Mouse (Mus musculus): ENCODE data around the gene Sptbn1.

The Sptbn1 gene

DNA sequence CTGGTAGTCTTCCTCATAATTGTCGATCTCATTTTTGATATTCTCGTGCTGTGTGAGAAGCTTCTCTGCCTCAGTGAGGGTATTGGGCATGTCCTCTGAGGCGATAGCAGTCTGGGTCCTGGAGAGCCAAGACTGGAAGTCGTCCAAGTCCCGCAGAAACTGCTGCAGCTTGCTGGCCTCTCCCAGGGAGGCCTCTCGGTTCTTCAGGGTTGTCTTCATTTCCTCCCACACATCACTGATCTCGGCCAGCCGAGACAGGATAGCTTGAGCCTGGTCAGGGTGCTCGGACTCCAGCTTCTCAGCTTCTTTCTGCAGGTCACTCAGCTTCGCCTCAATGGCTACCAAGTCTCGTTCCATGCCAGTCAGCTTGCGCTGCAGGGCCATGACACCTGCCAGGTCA, 130.9 kb downstream of the Sptbn1 start:
- no peak for DNase-seq (ENCODE audit: extremely low read depth, low read depth, low spot score)

- DNase-seq (ENCODE audit: extremely low read depth, low read depth, low spot score) = no peak
Observed at GRCm38 (mm10) chr11:30134058-30134457, 133.9 kb downstream of the Sptbn1 start.

DNA sequence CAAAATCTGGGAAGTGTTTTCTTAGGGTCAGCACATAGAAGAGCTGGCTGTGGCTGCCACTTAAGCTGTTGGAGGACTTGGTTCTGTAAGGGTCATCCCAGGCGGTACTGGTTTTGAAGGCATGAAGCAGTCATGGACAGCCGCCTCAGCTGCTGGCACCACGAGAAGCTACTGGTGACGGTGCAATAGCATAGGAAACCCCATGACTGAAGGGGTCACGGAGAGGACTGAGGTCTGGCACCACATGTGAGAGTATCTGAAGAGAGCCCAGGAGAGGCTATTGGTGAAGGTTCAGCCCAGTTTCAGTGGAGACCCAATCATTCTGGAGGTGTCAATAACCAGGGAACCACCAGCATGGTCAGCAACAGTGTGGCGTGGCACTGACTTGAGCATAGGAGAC, 135.4 kb downstream of the Sptbn1 start:
- no peak for DNase-seq (ENCODE audit: extremely low read depth, low read depth, low spot score)

GRCm38 (mm10) chr11:30131640-30132039, 136.3 kb downstream of the Sptbn1 start:
- no peak for DNase-seq (ENCODE audit: extremely low read depth, low read depth, low spot score)

- DNase-seq (ENCODE audit: extremely low read depth, low read depth, low spot score) = no peak
Observed at GRCm38 (mm10) chr11:30129339-30129738, 138.6 kb downstream of the Sptbn1 start.

DNA sequence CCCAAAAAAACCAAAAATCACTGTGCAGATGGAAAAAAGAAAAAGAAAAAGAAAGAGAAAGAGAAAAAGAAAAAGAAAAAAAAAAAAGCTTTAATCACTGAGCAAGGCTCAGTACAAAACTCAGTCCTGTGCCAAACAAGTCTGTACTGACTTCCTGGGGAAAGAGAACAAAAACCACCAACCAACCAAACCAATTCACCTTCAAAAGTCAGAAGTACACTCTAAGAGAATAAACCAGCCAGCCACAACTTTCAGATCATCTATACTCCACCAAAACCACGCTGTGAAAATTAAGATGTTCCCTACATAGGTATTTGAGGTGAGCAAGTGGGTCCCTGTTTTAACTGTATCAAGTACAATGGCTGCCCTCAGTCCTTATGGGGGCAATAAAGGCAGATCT, 141.1 kb downstream of the Sptbn1 start:
- DNase-seq (ENCODE audit: extremely low read depth, low read depth, low spot score) = no peak

DNA sequence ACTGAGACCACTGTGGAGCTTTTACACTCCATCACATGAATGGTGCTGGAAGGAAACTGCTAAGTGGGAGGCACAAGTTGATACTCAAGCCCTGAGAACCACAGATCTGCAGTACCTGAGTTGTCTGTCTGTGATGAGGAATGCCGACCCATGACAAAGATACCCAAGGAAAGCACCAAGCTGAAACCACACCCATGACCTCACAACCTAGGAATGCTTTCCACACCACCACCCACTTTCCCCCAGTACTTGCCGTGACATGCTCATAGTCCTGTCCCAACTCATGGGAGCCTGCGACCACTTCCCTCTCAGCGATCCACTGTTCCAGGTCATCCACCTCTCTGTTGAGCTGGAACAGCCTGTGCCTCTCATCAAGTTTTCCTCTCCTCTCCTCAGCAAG, 149.9 kb downstream of the Sptbn1 start:
- no peak for DNase-seq (ENCODE audit: extremely low read depth, low read depth, low spot score)

DNA sequence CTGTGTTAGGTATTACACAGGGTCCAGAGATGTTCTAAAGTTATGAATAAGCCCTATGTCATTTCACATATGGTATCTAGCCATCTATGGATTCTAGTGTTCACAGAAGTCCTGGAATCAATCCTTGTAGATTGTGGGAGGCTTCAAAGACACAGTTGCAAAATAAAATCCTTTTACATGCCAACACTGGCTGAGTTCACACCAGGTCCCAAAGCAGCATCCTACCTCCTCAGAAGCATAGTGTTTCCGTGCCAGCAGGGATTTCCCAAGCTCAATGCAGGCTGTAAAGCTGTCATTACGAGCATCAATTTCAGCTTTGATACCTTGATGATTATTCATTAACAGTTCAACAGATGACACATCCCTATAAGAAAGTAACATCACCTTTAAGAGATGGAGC, 154.3 kb downstream of the Sptbn1 start:
- peak; percentile 31 for DNase-seq (ENCODE audit: extremely low read depth, low read depth, low spot score)

- DNase-seq (ENCODE audit: extremely low read depth, low read depth, low spot score) = no peak
Observed at GRCm38 (mm10) chr11:30110634-30111033, 157.3 kb downstream of the Sptbn1 start.

- DNase-seq (ENCODE audit: extremely low read depth, low read depth, low spot score) = no peak
Observed at GRCm38 (mm10) chr11:30104177-30104576, 163.8 kb downstream of the Sptbn1 start.

DNA sequence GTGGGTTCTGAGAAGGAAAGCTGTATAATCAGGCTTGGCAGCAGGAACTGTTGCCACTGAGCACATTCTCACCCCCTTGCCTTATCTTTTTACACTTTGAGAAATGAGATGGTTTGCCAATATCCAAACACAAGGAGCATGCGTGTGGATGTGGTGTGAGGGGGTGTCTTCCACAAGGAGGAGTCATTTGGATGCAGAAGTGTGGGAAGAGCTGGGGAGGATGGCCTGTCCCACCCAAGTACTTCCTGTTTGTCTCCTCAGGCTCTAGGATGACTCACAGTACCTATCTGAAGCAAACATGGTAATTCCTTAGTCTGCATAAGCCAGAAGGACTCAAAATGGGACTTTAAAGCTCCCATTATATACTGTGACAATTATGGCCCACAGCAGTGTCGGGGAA, 165.4 kb downstream of the Sptbn1 start:
- no peak for DNase-seq (ENCODE audit: extremely low read depth, low read depth, low spot score)

DNA sequence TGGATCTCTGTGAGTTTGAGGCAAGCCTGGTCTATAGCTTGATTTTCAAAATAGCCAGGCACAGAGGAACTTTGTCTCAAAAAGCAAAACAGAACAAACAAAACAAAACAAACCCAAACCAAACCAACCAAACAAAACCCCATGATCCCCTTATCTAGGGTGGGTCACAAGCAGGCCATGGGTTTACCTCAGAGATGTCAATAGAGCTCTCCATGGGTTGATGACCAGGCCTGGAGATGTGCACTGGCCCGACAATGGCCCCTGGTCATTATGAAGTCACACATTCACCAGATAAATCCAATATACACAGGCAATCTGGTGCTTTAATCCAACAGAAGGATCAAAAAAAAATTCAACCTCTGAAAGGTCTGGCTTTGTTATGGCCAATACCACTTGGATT, 166.2 kb downstream of the Sptbn1 start:
- no peak for DNase-seq (ENCODE audit: extremely low read depth, low read depth, low spot score)

DNA sequence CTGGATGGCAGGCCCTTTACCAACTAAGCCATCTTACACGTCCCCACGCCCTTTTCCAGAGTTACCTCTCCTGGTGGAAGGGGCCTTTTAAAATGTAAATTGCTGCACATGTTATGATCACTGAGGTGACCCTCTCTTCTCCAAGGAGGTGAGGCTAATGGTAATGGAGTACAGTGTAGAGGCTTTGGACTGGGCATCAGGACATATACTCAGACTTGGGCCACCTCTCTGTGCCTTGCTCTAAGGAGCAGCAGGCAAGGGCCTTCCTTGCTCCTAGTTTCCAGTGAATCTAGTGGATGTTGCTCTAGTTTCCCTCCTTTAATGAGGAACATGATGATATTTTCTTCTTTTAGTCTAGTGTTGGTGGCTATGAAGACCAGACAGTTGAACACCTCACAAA, 166.8 kb downstream of the Sptbn1 start:
- no peak for DNase-seq (ENCODE audit: extremely low read depth, low read depth, low spot score)

- DNase-seq (ENCODE audit: extremely low read depth, low read depth, low spot score) = no peak
Observed at GRCm38 (mm10) chr11:30099916-30100315, 168.1 kb downstream of the Sptbn1 start.

DNA sequence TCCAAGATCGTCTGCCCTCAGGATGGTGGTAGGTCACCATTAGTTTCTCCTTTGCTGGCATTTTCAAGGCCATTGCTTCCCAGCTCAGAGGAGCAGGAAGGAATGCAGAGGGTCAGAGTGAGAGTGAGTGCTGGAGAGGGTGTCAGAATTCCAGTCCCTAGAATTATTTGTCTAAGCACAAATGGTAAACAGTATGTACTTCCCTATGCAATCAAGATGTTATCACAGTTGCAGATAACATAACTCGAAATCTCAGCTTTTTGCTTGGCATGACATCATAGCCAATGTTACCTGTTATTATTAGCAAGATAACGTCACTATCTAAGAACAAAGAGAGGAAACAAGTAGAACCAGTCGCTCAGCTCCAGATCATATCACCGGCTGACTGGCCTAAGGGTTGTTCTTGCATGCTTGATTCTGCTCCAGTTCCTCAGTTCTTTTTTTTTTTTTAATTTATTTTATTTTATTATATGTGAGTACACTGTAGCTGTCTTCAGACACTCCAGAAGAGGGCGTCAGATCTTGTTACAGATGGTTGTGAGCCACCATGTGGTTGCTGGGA, 172.7 kb downstream of the Sptbn1 start:
- DNase-seq (ENCODE audit: extremely low read depth, low read depth, low spot score) = no peak

DNA sequence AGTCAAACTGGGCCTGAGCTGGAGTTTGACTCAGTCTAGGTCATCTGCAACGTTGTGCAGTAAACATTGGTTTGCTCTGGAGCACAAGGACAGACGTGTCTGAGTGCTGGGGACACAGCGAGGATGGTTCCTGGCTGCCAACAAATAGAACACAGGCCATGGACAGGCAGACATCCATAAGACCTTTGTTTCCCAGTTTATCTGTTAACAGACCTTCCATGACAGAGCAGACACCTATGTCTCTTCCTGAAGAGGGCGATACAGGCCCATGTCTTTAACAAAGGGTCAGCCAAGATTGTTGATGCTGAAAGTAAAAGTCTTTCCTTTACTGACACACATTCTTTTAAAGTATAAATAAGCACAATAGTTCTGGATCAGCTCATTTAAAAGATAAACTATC, 176.1 kb downstream of the Sptbn1 start:
- DNase-seq (ENCODE audit: extremely low read depth, low read depth, low spot score) = no peak

DNA sequence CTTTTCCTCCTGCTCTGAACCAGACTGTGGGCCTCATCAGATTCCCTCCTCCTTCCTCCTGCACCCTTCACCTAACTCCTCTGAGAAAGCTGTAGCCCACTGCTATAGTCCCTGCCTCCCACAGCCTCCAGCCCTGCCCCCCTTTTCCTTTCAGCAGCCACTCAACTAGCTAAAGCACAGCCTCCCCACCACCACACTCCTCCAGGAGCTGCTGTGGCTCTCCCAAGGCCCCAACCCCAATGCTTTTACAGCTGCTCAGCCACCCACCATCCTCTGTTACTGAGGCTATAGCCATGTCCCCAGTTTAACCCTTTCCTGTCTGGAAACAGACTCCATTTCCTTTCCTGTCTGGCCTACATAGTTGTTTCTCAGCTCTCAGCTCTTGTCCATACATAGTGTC, 182.9 kb downstream of the Sptbn1 start:
- DNase-seq (ENCODE audit: extremely low read depth, low read depth, low spot score) = no peak

DNA sequence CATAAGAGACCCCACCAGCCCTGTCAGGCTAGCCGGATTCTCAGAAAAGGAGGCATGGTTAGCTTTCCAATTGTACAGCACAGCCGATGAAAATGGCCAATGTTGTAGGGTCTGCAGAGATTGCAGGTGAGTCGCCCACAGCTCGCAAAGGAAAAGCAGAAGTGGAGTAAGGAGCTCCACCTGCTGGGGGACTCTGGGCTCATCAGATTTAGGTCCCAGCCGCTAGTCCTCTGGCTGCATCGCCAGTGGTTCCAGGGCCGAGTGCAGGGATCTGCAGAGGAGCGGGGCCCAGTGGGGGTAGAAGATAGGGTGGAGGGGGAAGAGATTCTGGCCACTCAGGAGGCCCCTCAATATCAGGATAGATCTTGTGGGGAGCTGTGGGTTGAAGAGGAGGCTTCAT, 210.7 kb downstream of the Sptbn1 start:
- DNase-seq (ENCODE audit: extremely low read depth, low read depth, low spot score) = no peak
